11 mouse cellular contexts compared by ENCODE assay signal in the genomic region with DNA sequence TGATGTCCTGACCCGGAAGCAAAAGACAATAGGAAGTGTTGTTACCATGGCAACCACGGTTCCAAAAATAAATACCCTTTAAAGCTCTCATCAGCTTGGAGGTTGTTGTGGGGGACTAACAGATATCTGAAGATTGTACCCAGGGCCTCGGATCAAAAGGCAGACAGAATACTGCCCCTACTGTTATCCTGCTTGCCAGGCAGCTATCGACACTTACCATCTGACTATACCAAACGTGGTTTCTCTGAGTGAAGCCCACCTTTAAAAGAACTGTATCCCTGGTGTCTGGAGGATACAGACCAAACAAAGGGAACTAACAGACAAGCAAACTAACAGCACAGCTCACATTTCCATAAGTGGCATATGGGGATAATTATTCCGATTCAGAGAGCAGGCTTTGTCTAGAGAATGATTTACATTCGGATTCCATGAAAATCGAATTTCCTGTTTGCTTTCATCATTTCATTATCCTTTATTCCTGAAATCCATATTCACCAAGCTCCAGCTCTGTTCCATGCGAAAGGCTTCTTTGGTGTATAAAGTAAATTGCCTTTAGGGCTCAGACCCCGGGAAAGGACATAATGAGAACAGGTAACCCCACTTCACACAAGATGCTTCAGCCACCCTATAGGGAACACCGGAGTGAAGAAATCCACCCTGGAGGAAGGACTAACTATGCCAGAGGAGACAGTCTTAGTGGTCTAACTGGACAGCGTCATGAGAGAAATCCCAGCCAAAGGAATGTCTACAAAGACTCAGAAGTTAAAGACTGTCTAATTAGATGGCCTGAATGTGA.
DNase-seq lines count a peak whose midpoint lies in the region; ATAC-seq lines count a peak whose summit lies in the region.
"Had no signal": no experiment of that assay in that cellular context is flagged by ENCODE, and none has a peak within 500 bp of the region (broad histone marks: within the 10 kb centered on the region; RNA-seq: fewer than 3 reads in every experiment).

No protein-coding gene starts in this region.

- H3K9ac ChIP-seq in heart, embryonic 13.5 days: no peak overlapping the region
- H3K9ac ChIP-seq in hindbrain, embryonic 13.5 days: no peak overlapping the region
- no peak overlapping the region for H3K9ac ChIP-seq in kidney, embryonic 16.5 days (replicated peaks; ENCODE audit: low read length)
- H3K9ac ChIP-seq: heart, embryonic 15.5 days; limb, embryonic 15.5 days; lung, embryonic 15.5 days had no signal

- 56% methylated on average over 12 of the region's 12 CpGs for WGBS in heart, embryonic 13.5 days
- WGBS in embryonic facial prominence, embryonic 10.5 days: 52% methylated on average over 12 of the region's 12 CpGs
- 48% methylated on average over 12 of the region's 12 CpGs for WGBS in hindbrain, embryonic 13.5 days
- WGBS in kidney, embryonic 16.5 days: 71% methylated on average over 12 of the region's 12 CpGs

- intact Hi-C loops in heart, postnatal 25 days (cut with DNase I): no loop called here

- H3K27me3 ChIP-seq in heart, embryonic 13.5 days (replicated peaks): no peaks in the 10 kb centered on the region
- 0 out of 2 replicates have a peak, but pooled peaks cover 4% of the 10 kb centered on the region for H3K27me3 ChIP-seq in embryonic facial prominence, embryonic 10.5 days (replicated peaks; ENCODE audit: low read depth, poor library complexity, severe bottlenecking)
- no peaks in the 10 kb centered on the region for H3K27me3 ChIP-seq in hindbrain, embryonic 13.5 days
- no peaks in the 10 kb centered on the region for H3K27me3 ChIP-seq in kidney, embryonic 16.5 days (ENCODE audit: insufficient read depth, low read length)
- H3K27me3 ChIP-seq: heart, embryonic 15.5 days; limb, embryonic 15.5 days; lung, embryonic 15.5 days had no signal

- H3K4me3 ChIP-seq in heart, embryonic 13.5 days: no peak overlapping the region
- H3K4me3 ChIP-seq in embryonic facial prominence, embryonic 10.5 days: no peak overlapping the region
- H3K4me3 ChIP-seq in hindbrain, embryonic 13.5 days: no peak overlapping the region
- H3K4me3 ChIP-seq in kidney, embryonic 16.5 days (ENCODE audit: low read length): no peak overlapping the region
- H3K4me3 ChIP-seq: heart, embryonic 15.5 days; limb, embryonic 15.5 days; lung, embryonic 15.5 days had no signal

- no peak overlapping the region for H3K4me2 ChIP-seq in heart, embryonic 13.5 days
- no peak overlapping the region for H3K4me2 ChIP-seq in hindbrain, embryonic 13.5 days
- no peak overlapping the region for H3K4me2 ChIP-seq in kidney, embryonic 16.5 days (replicated peaks; ENCODE audit: low read depth, low read length)
- H3K4me2 ChIP-seq: heart, embryonic 15.5 days; limb, embryonic 15.5 days; lung, embryonic 15.5 days had no signal

- peak overlapping the region; percentile 78 for H3K27ac ChIP-seq in heart, embryonic 13.5 days (replicated peaks)
- H3K27ac ChIP-seq in embryonic facial prominence, embryonic 10.5 days (replicated peaks): peak overlapping the region; percentile 44; the same call in 1 of the 2 replicates
- H3K27ac ChIP-seq in hindbrain, embryonic 13.5 days: 0 out of 2 replicates have a peak overlapping the region, but pooled peaks have one; percentile 36
- no peak overlapping the region for H3K27ac ChIP-seq in kidney, embryonic 16.5 days (ENCODE audit: low read length)
- H3K27ac ChIP-seq: limb, embryonic 15.5 days; lung, embryonic 15.5 days had no signal

- H3K9me3 ChIP-seq in heart, embryonic 13.5 days: no peaks in the 10 kb centered on the region
- H3K9me3 ChIP-seq in embryonic facial prominence, embryonic 10.5 days: no peaks in the 10 kb centered on the region
- no peaks in the 10 kb centered on the region for H3K9me3 ChIP-seq in hindbrain, embryonic 13.5 days
- H3K9me3 ChIP-seq in kidney, embryonic 16.5 days (ENCODE audit: low read length): no peaks in the 10 kb centered on the region
- H3K9me3 ChIP-seq: heart, embryonic 15.5 days; limb, embryonic 15.5 days; lung, embryonic 15.5 days had no signal

- peaks cover 48% of the 10 kb centered on the region for H3K4me1 ChIP-seq in heart, embryonic 13.5 days
- peaks cover 20% of the 10 kb centered on the region for H3K4me1 ChIP-seq in embryonic facial prominence, embryonic 10.5 days
- peaks cover 12% of the 10 kb centered on the region for H3K4me1 ChIP-seq in hindbrain, embryonic 13.5 days (replicated peaks)
- peaks cover 3% of the 10 kb centered on the region; the same call in 1 of the 2 replicates for H3K4me1 ChIP-seq in kidney, embryonic 16.5 days (ENCODE audit: insufficient read depth, low read length)
- H3K4me1 ChIP-seq: limb, embryonic 15.5 days; lung, embryonic 15.5 days had no signal

- DNase-seq in heart, postnatal 25 days (ENCODE audit: low spot score): no peak
- no peak for DNase-seq in embryonic facial prominence, embryonic 10.5 days (ENCODE audit: low spot score)
- peak; percentile 31 for DNase-seq in naive thymus-derived CD4-positive, alpha-beta T cell, adult 2 months (ENCODE audit: low read depth)
- DNase-seq in spleen, postnatal 36 days (ENCODE audit: low spot score in 2 of 2): no peak
- no peak for DNase-seq in frontal cortex, postnatal 14 days (ENCODE audit: low spot score in 2 of 2)

- no peak for ATAC-seq in heart, embryonic 13.5 days (ENCODE audit: extremely low read depth, insufficient number of reproducible peaks, low FRiP score, low TSS enrichment)
- 0 out of 2 replicates have a peak, but pooled peaks have one; percentile 32 for ATAC-seq in hindbrain, embryonic 13.5 days (ENCODE audit: low FRiP score)
- ATAC-seq in kidney, embryonic 16.5 days (ENCODE audit: low FRiP score, low TSS enrichment): no peak

- H3K36me3 ChIP-seq in heart, embryonic 13.5 days: peaks cover 18% of the 10 kb centered on the region
- no peaks in the 10 kb centered on the region for H3K36me3 ChIP-seq in embryonic facial prominence, embryonic 10.5 days (replicated peaks)
- H3K36me3 ChIP-seq in hindbrain, embryonic 13.5 days: no peaks in the 10 kb centered on the region
- H3K36me3 ChIP-seq in kidney, embryonic 16.5 days (ENCODE audit: insufficient read depth, low read length): no peaks in the 10 kb centered on the region
- H3K36me3 ChIP-seq: heart, embryonic 15.5 days; limb, embryonic 15.5 days; lung, embryonic 15.5 days had no signal
